Mouse (Mus musculus) thymus, postnatal 14 days (tissue): ENCODE measurements around the gene Zbtb34.

Experiments used
- DNase-seq: peaks from one replicate; pipeline ENCODE4 v3.0.0; 2021

Zbtb34 gene

GRCm38 (mm10) chr2:33445741-33446140 lies 14.6 kb upstream of the Zbtb34 start:
- DNase-seq: no peak

- DNase-seq: no peak
These were observed 13.7 kb upstream of the Zbtb34 start for GRCm38 (mm10) chr2:33444862-33445261.

- no peak for DNase-seq
These were observed 13.2 kb upstream of the Zbtb34 start for GRCm38 (mm10) chr2:33444358-33444757.

- no peak for DNase-seq
These were observed 11.6 kb upstream of the Zbtb34 start for GRCm38 (mm10) chr2:33442701-33443100.

- DNase-seq: peak; percentile 35
These were observed 9.8 kb upstream of the Zbtb34 start for GRCm38 (mm10) chr2:33440893-33441292.

- DNase-seq: no peak
These were observed 9.0 kb upstream of the Zbtb34 start for GRCm38 (mm10) chr2:33439980-33440670.

- DNase-seq: no peak
These were observed 8.4 kb upstream of the Zbtb34 start for GRCm38 (mm10) chr2:33439471-33439881.

GRCm38 (mm10) chr2:33438377-33438776 lies 7.3 kb upstream of the Zbtb34 start:
- DNase-seq: no peak

- no peak for DNase-seq
These were observed 6.1 kb upstream of the Zbtb34 start for GRCm38 (mm10) chr2:33437184-33437583.

GRCm38 (mm10) chr2:33436035-33436580 lies 5.0 kb upstream of the Zbtb34 start:
- no peak for DNase-seq

GRCm38 (mm10) chr2:33435036-33435650 lies 4.0 kb upstream of the Zbtb34 start:
- no peak for DNase-seq

- DNase-seq: peak; percentile 72
These were observed 1.8 kb upstream of the Zbtb34 start for GRCm38 (mm10) chr2:33432877-33433276.

GRCm38 (mm10) chr2:33430081-33430770 lies 898 bp downstream of the Zbtb34 start:
- peak; percentile 11 for DNase-seq

- DNase-seq: peak; percentile 68
These were observed 1.8 kb downstream of the Zbtb34 start for GRCm38 (mm10) chr2:33429339-33429738.

- no peak for DNase-seq
These were observed 4.3 kb downstream of the Zbtb34 start for GRCm38 (mm10) chr2:33426640-33427398.

GRCm38 (mm10) chr2:33417454-33417853 lies 13.7 kb downstream of the Zbtb34 start:
- no peak for DNase-seq

- DNase-seq: no peak
These were observed 17.1 kb downstream of the Zbtb34 start for GRCm38 (mm10) chr2:33414019-33414418.

GRCm38 (mm10) chr2:33412111-33412510 lies 19.0 kb downstream of the Zbtb34 start:
- DNase-seq: no peak

GRCm38 (mm10) chr2:33403511-33404003 lies 27.6 kb downstream of the Zbtb34 start:
- DNase-seq: peak; percentile 61

- DNase-seq: no peak
These were observed 28.5 kb downstream of the Zbtb34 start for GRCm38 (mm10) chr2:33402638-33403037.

- peak; percentile 70 for DNase-seq
These were observed 28.9 kb downstream of the Zbtb34 start for GRCm38 (mm10) chr2:33402236-33402635.

GRCm38 (mm10) chr2:33401217-33401616 lies 29.9 kb downstream of the Zbtb34 start:
- DNase-seq: peak; percentile 49

GRCm38 (mm10) chr2:33400541-33400940 lies 30.6 kb downstream of the Zbtb34 start:
- DNase-seq: no peak
